Mouse (Mus musculus) forebrain, embryonic 16.5 days (tissue): ENCODE data around the gene Alg6. TPM values are rescaled to one million over a fixed set of nuclear protein-coding genes. Genes with fewer than 3 reads are reported as not detected.

ENCODE experiments used
- ATAC-seq: fragments of 200-750 bp; cut with Nextera tagmentation; 2 replicates; pipeline ENCODE4 v1.8.0; 2017; ENCODE audit warnings: mild to moderate bottlenecking, moderate library complexity
- H3K27ac ChIP-seq: fragments of 300-500 bp; sonication (generic); 2 replicates; pipeline ENCODE4 v1.5.1; 2014; ENCODE audit warnings: low read length, control low read depth
- H3K27me3 ChIP-seq: fragments of 300-500 bp; sonication (generic); replicated peaks from 2 replicates; pipeline ENCODE4 v1.6.1; 2014; ENCODE audit warnings: low read length; ENCODE audit not compliant: control insufficient read depth, insufficient read depth
- H3K36me3 ChIP-seq: fragments of 300-500 bp; sonication (generic); 2 replicates; pipeline ENCODE4 v1.6.1; 2014; ENCODE audit not compliant: control insufficient read depth, insufficient read depth
- H3K4me1 ChIP-seq: fragments of 300-500 bp; sonication (generic); replicated peaks from 2 replicates; pipeline ENCODE4 v1.6.1; 2014; ENCODE audit warnings: low read length; ENCODE audit not compliant: control insufficient read depth, insufficient read depth
- H3K4me2 ChIP-seq: fragments of 300-500 bp; sonication (generic); 2 replicates; pipeline ENCODE4 v1.6.1; 2014; ENCODE audit warnings: mild to moderate bottlenecking, low read length, control low read depth
- H3K4me3 ChIP-seq: fragments of 300-500 bp; sonication (generic); replicated peaks from 2 replicates; pipeline ENCODE4 v1.5.1; 2014; ENCODE audit warnings: mild to moderate bottlenecking, low read length, control low read depth
- H3K9ac ChIP-seq: fragments of 300-500 bp; sonication (generic); replicated peaks from 2 replicates; pipeline ENCODE4 v1.6.1; 2014; ENCODE audit warnings: low read depth, low read length, control low read depth
- H3K9me3 ChIP-seq: fragments of 300-500 bp; sonication (generic); 2 replicates; pipeline ENCODE4 v1.6.1; 2016; ENCODE audit warnings: low read length; ENCODE audit not compliant: control insufficient read depth
- WGBS: fragments of 180-500 bp; shearing (Covaris S2); extraction: QIAGEN DNeasy Blood & Tissue Kit; methylation state at CpG from one replicate; pipeline ENCODE4 v1.1.7; 2014; 5-methylcytosine and 5-hydroxymethylcytosine counted together
- polyA plus RNA-seq: library from polyadenylated mRNA; unstranded; fragments of >200 nt; fragmentation: Nextera tagmentation; extraction: Ambion mirVana; gene quantifications from 2 replicates; pipeline ENCODE4 v1.2.1, GENCODE M21; 2015

The Alg6 gene
- polyA plus RNA-seq, 1 experiment from 2014 or later, result 10.7 TPM

GRCm38 (mm10) chr4:99724331-99724730 lies 8.9 kb downstream of the Alg6 start:
- no peak overlapping the region for H3K4me2 ChIP-seq
- no peak for ATAC-seq
- H3K27ac ChIP-seq, result no peak overlapping the region
- no peak overlapping the region for H3K9ac ChIP-seq
- no peak overlapping the region for H3K4me3 ChIP-seq
- H3K4me1 ChIP-seq, result no peaks in the 10 kb centered on the region
- H3K27me3 ChIP-seq, result no peaks in the 10 kb centered on the region
- 90% methylated on average over 4 of the region's 4 CpGs for WGBS
- H3K36me3 ChIP-seq, result no peaks in the 10 kb centered on the region
- H3K9me3 ChIP-seq, result no peaks in the 10 kb centered on the region

- no peak overlapping the region for H3K4me2 ChIP-seq
- H3K4me3 ChIP-seq, result no peak overlapping the region
- H3K27ac ChIP-seq, result no peak overlapping the region
- no peaks in the 10 kb centered on the region for H3K27me3 ChIP-seq
- no peaks in the 10 kb centered on the region for H3K36me3 ChIP-seq
- H3K4me1 ChIP-seq, result no peaks in the 10 kb centered on the region
- peaks cover 7% of the 10 kb centered on the region; the same call in 1 of the 2 replicates for H3K9me3 ChIP-seq
- WGBS, result 93% methylated on average over 8 of the region's 8 CpGs
- ATAC-seq, result no peak
- no peak overlapping the region for H3K9ac ChIP-seq
These were observed 10.5 kb downstream of the Alg6 start for GRCm38 (mm10) chr4:99725914-99726451.

- Histone ChIP-seq H3K27ac (no peak overlapping the region), H3K9ac (no peak overlapping the region), H3K27me3 (no peaks in the 10 kb centered on the region), H3K36me3 (no peaks in the 10 kb centered on the region), H3K4me2 (no peak overlapping the region), H3K4me1 (no peaks in the 10 kb centered on the region), H3K4me3 (no peak overlapping the region), H3K9me3 (no peaks in the 10 kb centered on the region)
- no peak for ATAC-seq
- 24% methylated on average over 7 of the region's 7 CpGs for WGBS
These were observed 24.4 kb downstream of the Alg6 start for GRCm38 (mm10) chr4:99739836-99740235.

GRCm38 (mm10) chr4:99752426-99752825 lies 37.0 kb downstream of the Alg6 start:
- Histone ChIP-seq H3K9me3 (no peaks in the 10 kb centered on the region), H3K4me1 (no peaks in the 10 kb centered on the region), H3K27me3 (no peaks in the 10 kb centered on the region), H3K36me3 (no peaks in the 10 kb centered on the region), H3K9ac (no peak overlapping the region), H3K4me2 (no peak overlapping the region), H3K4me3 (no peak overlapping the region), H3K27ac (no peak overlapping the region)
- no peak for ATAC-seq
- WGBS, result 94% methylated on average over 5 of the region's 5 CpGs

- Histone ChIP-seq H3K4me3 (no peak overlapping the region), H3K9me3 (no peaks in the 10 kb centered on the region), H3K4me1 (no peaks in the 10 kb centered on the region), H3K27ac (no peak overlapping the region), H3K27me3 (no peaks in the 10 kb centered on the region), H3K4me2 (no peak overlapping the region), H3K36me3 (no peaks in the 10 kb centered on the region), H3K9ac (no peak overlapping the region)
- ATAC-seq, result no peak
- 77% methylated on average over 5 of the region's 5 CpGs for WGBS
These were observed 50.8 kb downstream of the Alg6 start for GRCm38 (mm10) chr4:99766303-99766702.

GRCm38 (mm10) chr4:99766753-99767152 lies 51.3 kb downstream of the Alg6 start:
- H3K27ac ChIP-seq, result no peak overlapping the region
- no peaks in the 10 kb centered on the region for H3K27me3 ChIP-seq
- no peak overlapping the region for H3K9ac ChIP-seq
- peak; percentile 66; the same call in 1 of the 2 replicates for ATAC-seq
- 38% methylated on average over 1 of the region's 1 CpGs for WGBS
- no peak overlapping the region for H3K4me2 ChIP-seq
- H3K9me3 ChIP-seq, result no peaks in the 10 kb centered on the region
- no peak overlapping the region for H3K4me3 ChIP-seq
- H3K4me1 ChIP-seq, result no peaks in the 10 kb centered on the region
- H3K36me3 ChIP-seq, result no peaks in the 10 kb centered on the region

GRCm38 (mm10) chr4:99770555-99770954 lies 55.1 kb downstream of the Alg6 start:
- WGBS, result 92% methylated on average over 5 of the region's 5 CpGs
- H3K4me3 ChIP-seq, result no peak overlapping the region

GRCm38 (mm10) chr4:99773041-99773440 lies 57.6 kb downstream of the Alg6 start:
- Histone ChIP-seq H3K27me3 (no peaks in the 10 kb centered on the region), H3K9ac (no peak overlapping the region), H3K27ac (no peak overlapping the region), H3K4me3 (no peak overlapping the region), H3K9me3 (no peaks in the 10 kb centered on the region), H3K36me3 (no peaks in the 10 kb centered on the region), H3K4me1 (no peaks in the 10 kb centered on the region), H3K4me2 (no peak overlapping the region)
- WGBS, result 73% methylated on average over 1 of the region's 1 CpGs
- no peak for ATAC-seq

More at GRCm38 (mm10) chr4:99770555-99770954, 55.1 kb downstream of the Alg6 start:
- no peaks in the 10 kb centered on the region for H3K36me3 ChIP-seq
- no peak for ATAC-seq
- H3K9ac ChIP-seq, result no peak overlapping the region
- no peaks in the 10 kb centered on the region for H3K4me1 ChIP-seq
- H3K27ac ChIP-seq, result no peak overlapping the region
- no peak overlapping the region for H3K4me2 ChIP-seq
- H3K9me3 ChIP-seq, result no peaks in the 10 kb centered on the region
- H3K27me3 ChIP-seq, result no peaks in the 10 kb centered on the region

- WGBS, result 95% methylated on average over 6 of the region's 6 CpGs
These were observed 76.9 kb downstream of the Alg6 start for GRCm38 (mm10) chr4:99792365-99792764.

More at GRCm38 (mm10) chr4:99792365-99792764, 76.9 kb downstream of the Alg6 start:
- Histone ChIP-seq H3K27ac (no peak overlapping the region), H3K9me3 (no peaks in the 10 kb centered on the region), H3K36me3 (no peaks in the 10 kb centered on the region), H3K27me3 (no peaks in the 10 kb centered on the region), H3K4me1 (no peaks in the 10 kb centered on the region), H3K9ac (no peak overlapping the region), H3K4me2 (no peak overlapping the region), H3K4me3 (no peak overlapping the region)
- no peak for ATAC-seq
